In the genomic region with DNA sequence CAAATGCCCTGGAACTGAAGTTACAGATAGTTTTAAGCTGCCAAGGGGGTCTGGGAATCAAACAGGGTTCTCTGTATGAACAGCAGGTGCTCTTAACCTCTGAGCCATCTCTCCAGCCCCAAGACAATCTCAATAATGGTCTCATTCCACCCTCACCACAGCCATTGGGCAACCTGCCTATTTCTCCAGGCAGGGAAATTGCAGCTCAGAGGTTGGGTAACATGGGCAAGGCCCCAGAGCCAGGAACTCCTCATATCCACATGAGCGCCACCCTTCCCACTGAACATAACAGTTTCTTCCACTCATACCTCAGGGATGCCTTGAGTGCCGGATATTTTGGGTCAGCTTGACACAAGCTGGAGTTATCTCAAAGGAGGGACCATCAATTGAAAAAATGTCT, we compare ENCODE assay signal across 33 mouse cellular contexts. TPM values are rescaled to one million over a fixed set of nuclear protein-coding genes. Genes with fewer than 3 reads are reported as not detected.
A peak's percentile ranks its signal among the peaks of the same experiment; 100 is the strongest.
DNase-seq lines count a peak whose midpoint lies in the region; ATAC-seq and TF ChIP-seq lines count a peak whose summit lies in the region.
"Had no signal": no experiment of that assay in that cellular context is flagged by ENCODE, and none has a peak within 500 bp of the region (broad histone marks: within the 10 kb centered on the region; RNA-seq: fewer than 3 reads in every experiment).

No protein-coding gene starts in this region.

- H3K9me3 ChIP-seq in kidney, embryonic 16.5 days (ENCODE audit: low read length): no peaks in the 10 kb centered on the region
- H3K9me3 ChIP-seq: heart, embryonic 12.5 days; hindbrain, embryonic 10.5 days; kidney, embryonic 15.5 days; neural tube, embryonic 12.5 days had no signal

- H3K27ac ChIP-seq in gastrocnemius, adult 2 months: no peak overlapping the region
- no peak overlapping the region for H3K27ac ChIP-seq in kidney, embryonic 16.5 days (ENCODE audit: low read length)
- H3K27ac ChIP-seq: hindbrain, embryonic 10.5 days; kidney, embryonic 15.5 days; left cerebral cortex, adult 2 months; neural tube, embryonic 12.5 days had no signal

- no peak for TF ChIP-seq CTCF in gastrocnemius, adult 2 months (IDR thresholded peaks at IDR 0.05)

- peak; percentile 36 for DNase-seq in gastrocnemius, adult 2 months
- DNase-seq in gastrocnemius, postnatal 14 days: no peak
- peak; percentile 54 for DNase-seq in 3134 (ENCODE audit: extremely low read depth, insufficient read length, low spot score)
- peak; percentile 76 for DNase-seq in Muller cell, postnatal 12 days (ENCODE audit: inconsistent ontology term)
- DNase-seq in fibroblast of lung, adult 2 months (ENCODE audit: low read depth): peak; percentile 65
- DNase-seq in thymus, postnatal 14 days: no peak
- no peak for DNase-seq in retina, embryonic 14.5 days (ENCODE audit: low spot score)
- DNase-seq: cerebellum, adult 18-20 months; cerebellum, postnatal 14 days; forebrain, postnatal 0 days; heart, postnatal 10 days; kidney, postnatal 4 days; layer of hippocampus, adult 9-11 months; lung, postnatal 14 days; midbrain, embryonic 14.5 days; right cerebral cortex, postnatal 4 days; thymus, adult 18-20 months; thymus, postnatal 4 days had no signal

- 95% methylated on average over 2 of the region's 2 CpGs for WGBS in kidney, embryonic 16.5 days

- H3K36me3 ChIP-seq in kidney, embryonic 16.5 days (ENCODE audit: insufficient read depth, low read length): no peaks in the 10 kb centered on the region
- H3K36me3 ChIP-seq: hindbrain, embryonic 10.5 days; kidney, embryonic 15.5 days; neural tube, embryonic 12.5 days had no signal

- peaks cover 36% of the 10 kb centered on the region for H3K4me1 ChIP-seq in kidney, embryonic 16.5 days (ENCODE audit: insufficient read depth, low read length)

- ATAC-seq in kidney, embryonic 16.5 days (ENCODE audit: low FRiP score, low TSS enrichment): no peak
- ATAC-seq: forebrain, postnatal 0 days; intestine, postnatal 0 days had no signal

- H3K27me3 ChIP-seq in kidney, embryonic 16.5 days (ENCODE audit: insufficient read depth, low read length): no peaks in the 10 kb centered on the region
- H3K27me3 ChIP-seq: heart, embryonic 12.5 days; kidney, embryonic 15.5 days; neural tube, embryonic 12.5 days had no signal

- no peak overlapping the region for H3K4me2 ChIP-seq in kidney, embryonic 16.5 days (replicated peaks; ENCODE audit: low read depth, low read length)
- H3K4me2 ChIP-seq: heart, embryonic 12.5 days; kidney, embryonic 15.5 days; neural tube, embryonic 12.5 days had no signal

- H3K4me3 ChIP-seq in gastrocnemius, adult 2 months: no peak overlapping the region
- no peak overlapping the region for H3K4me3 ChIP-seq in kidney, embryonic 16.5 days (ENCODE audit: low read length)
- H3K4me3 ChIP-seq: heart, embryonic 12.5 days; hindbrain, embryonic 10.5 days; kidney, embryonic 15.5 days; left cerebral cortex, adult 2 months; neural tube, embryonic 12.5 days had no signal

- intact Hi-C loops in gastrocnemius, adult 2 months (cut with DNase I): no loop called here
- intact Hi-C loops in gastrocnemius, postnatal 14 days (cut with DNase I; ENCODE audit: low total_unique reads): no loop called here

- no peak overlapping the region for H3K9ac ChIP-seq in kidney, embryonic 16.5 days (replicated peaks; ENCODE audit: low read length)
- H3K9ac ChIP-seq: forebrain, postnatal 0 days; heart, embryonic 12.5 days; kidney, embryonic 15.5 days; neural tube, embryonic 12.5 days had no signal

RNA-seq across cellular contexts. Expression of a gene that starts 25.2 kb away (rescaled TPM):
- 10 to 100 TPM in 1 of 2 experiments, 1 to 10 TPM in 1; 6.3 to 11.2 TPM for total RNA-seq in gastrocnemius, adult 2 months (2021)
- total RNA-seq in gastrocnemius, postnatal 14 days (2021): 10 to 100 TPM; 11.1 to 15.6 TPM
- polyA plus RNA-seq in kidney, embryonic 16.5 days (2015; fragmentation: Nextera tagmentation; extraction: Ambion mirVana): 23.3 and 24.2 TPM in 2 replicates

RNA-seq across cellular contexts. Expression of a gene that starts 40.8 kb away (rescaled TPM):
- total RNA-seq in gastrocnemius, adult 2 months (2021): not detected
- not detected for total RNA-seq in gastrocnemius, postnatal 14 days (2021)
- polyA plus RNA-seq in kidney, embryonic 16.5 days (2015; fragmentation: Nextera tagmentation; extraction: Ambion mirVana): not detected in 2 replicates
- total RNA-seq: forebrain, postnatal 0 days; gastrocnemius, postnatal 4 days; heart, postnatal 10 days; left cerebral cortex, adult 2 months; left cerebral cortex, postnatal 36 days; megakaryocyte-erythroid progenitor cell, adult 5-6 weeks had no signal
- polyA plus RNA-seq: embryonic facial prominence, embryonic 11.5 days; forebrain, embryonic 11.5 days; forebrain, postnatal 0 days; heart, embryonic 12.5 days; hindbrain, embryonic 10.5 days; intestine, postnatal 0 days; kidney, embryonic 15.5 days; limb, embryonic 14.5 days; liver, embryonic 16.5 days; midbrain, embryonic 14.5 days; neural tube, embryonic 12.5 days; stomach, embryonic 14.5 days had no signal

Comparison
In these comparisons a context has a peak if more than half of its experiments do, and no peak if none do; other contexts are left out.
1. DNase-seq: peak in gastrocnemius, adult 2 months (single experiment), 3134 (single experiment), Muller cell, postnatal 12 days (single experiment) and fibroblast of lung, adult 2 months (single experiment); none in gastrocnemius, postnatal 14 days (single experiment), thymus, postnatal 14 days (single experiment) and retina, embryonic 14.5 days (single experiment).